Mouse (Mus musculus): ENCODE measurements around the gene Olfr1291-ps1. TPM values are rescaled to one million over a fixed set of nuclear protein-coding genes. Genes with fewer than 3 reads are reported as not detected.

Olfr1291-ps1 gene
- polyA plus RNA-seq (2015; fragmentation: Nextera tagmentation; extraction: Ambion mirVana): not detected in 2 replicates

DNA sequence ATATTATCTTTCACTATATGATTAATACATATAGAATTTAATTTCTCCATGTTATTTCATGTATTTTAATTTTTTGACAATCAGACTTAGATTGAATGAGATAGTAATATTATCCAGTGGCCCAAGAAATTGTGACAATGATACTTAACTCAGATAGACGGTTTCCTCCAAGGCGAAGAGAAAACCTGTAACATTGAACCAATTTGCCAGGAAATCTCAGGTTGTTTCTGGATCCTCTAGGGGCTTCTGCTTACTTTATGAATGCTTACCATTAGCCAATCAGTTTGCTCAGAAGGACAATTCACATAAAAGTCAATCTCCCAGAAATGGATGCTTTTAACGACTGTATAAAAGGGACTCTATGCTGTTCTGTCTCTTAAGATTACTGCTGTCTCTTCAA is at the start of gene Olfr1291-ps1:
Gene Olfr1291-ps1 (plus strand): TSS at position 301 of the 400 bp plus-strand sequence.
- H3K9me3 ChIP-seq: no peaks in the 10 kb centered on the region
- WGBS: 89% methylated on average over 3 of the region's 3 CpGs
- no peak within 1 kb of the TSS for H3K27ac ChIP-seq
- H3K27me3 ChIP-seq (replicated peaks): no peaks in the 10 kb centered on the region
- no peak within 1 kb of the TSS for H3K4me3 ChIP-seq
- no peaks in the 10 kb centered on the region for H3K36me3 ChIP-seq (replicated peaks)
- H3K4me1 ChIP-seq: no peaks in the 10 kb centered on the region
- ATAC-seq (replicated peaks): no peak
- H3K9ac ChIP-seq: no peak within 1 kb of the TSS
- H3K4me2 ChIP-seq: no peak within 1 kb of the TSS

DNA sequence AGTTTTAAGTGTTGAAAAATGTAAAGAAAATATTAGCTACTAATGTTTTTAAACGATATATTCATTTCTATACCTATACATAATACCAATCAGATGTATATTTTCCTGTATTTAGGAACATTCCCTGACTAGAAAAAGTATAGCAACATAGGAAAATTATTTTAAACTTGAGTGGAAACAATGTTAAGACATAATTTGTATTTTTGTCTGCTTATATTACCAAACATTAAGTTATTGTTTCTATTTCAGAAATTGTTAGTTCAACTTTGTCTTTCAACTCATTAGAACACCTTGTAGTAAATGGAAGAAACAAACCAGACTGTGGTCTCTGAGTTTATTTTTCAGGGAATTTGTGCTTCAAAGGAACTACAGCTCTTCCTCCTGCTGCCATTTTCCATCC is 48.1 kb upstream of the Olfr1291-ps1 start, which contains the start of gene Olfr1287:
Gene Olfr1287 (plus strand): TSS at position 301 of the 400 bp plus-strand sequence.
- no peak for ATAC-seq (replicated peaks)
- Histone ChIP-seq H3K4me3 (no peak within 1 kb of the TSS), H3K27me3 (replicated peaks) (no peaks in the 10 kb centered on the region), H3K4me2 (no peak within 1 kb of the TSS), H3K27ac (no peak within 1 kb of the TSS), H3K9ac (no peak within 1 kb of the TSS), H3K4me1 (no peaks in the 10 kb centered on the region), H3K36me3 (replicated peaks) (no peaks in the 10 kb centered on the region), H3K9me3 (no peaks in the 10 kb centered on the region)
- WGBS: 78% methylated on average over 1 of the region's 1 CpGs

DNA sequence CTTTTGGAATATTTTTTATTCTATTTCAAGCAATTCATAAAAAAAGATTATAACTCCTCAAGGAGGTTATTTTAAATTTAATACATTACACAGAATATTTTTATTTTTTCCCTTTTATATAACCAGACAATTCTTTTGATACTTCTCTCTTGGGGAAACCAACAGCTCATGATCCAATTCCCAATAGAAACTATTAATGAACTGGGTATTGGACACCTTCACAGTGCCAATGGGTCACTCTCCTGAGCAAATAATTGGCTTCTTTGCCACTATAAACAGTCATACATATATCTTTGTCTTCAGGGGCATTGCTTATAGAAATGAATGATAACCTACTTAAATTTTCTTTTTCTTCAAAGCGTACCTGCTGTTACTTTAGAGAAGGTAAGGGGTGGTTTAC is 23.2 kb upstream of the Olfr1291-ps1 start, which contains the start of gene Olfr1288:
Gene Olfr1288 (plus strand): TSS at position 301 of the 400 bp plus-strand sequence.
- no peak for ATAC-seq (replicated peaks)
- no peak within 1 kb of the TSS for H3K9ac ChIP-seq
- H3K4me3 ChIP-seq: no peak within 1 kb of the TSS
- no peaks in the 10 kb centered on the region for H3K27me3 ChIP-seq (replicated peaks)
- H3K4me2 ChIP-seq: no peak within 1 kb of the TSS
- H3K36me3 ChIP-seq (replicated peaks): no peaks in the 10 kb centered on the region
- 96% methylated on average over 1 of the region's 1 CpGs for WGBS
- H3K9me3 ChIP-seq: no peaks in the 10 kb centered on the region
- no peaks in the 10 kb centered on the region for H3K4me1 ChIP-seq
- no peak within 1 kb of the TSS for H3K27ac ChIP-seq

DNA sequence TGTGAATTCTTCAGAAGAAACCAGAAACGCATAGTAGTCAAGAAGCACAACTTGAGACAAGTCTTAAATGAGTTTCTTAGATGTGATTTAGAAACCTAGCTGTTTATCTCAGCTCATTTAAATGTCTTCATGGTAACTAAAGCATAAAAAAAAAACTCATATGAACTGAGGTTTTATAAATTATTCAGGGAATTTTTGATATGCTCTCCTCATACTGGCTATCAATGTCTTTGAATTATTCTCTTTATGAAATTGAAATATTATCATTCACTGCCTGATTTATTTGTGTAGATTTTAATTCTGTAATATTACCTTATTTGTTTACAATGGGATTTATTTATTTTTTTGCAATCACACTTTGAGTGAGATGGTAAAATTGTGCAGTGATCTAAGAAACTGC is 16.5 kb upstream of the Olfr1291-ps1 start, which contains the start of gene Olfr1289:
Gene Olfr1289 (plus strand): TSS at position 301 of the 400 bp plus-strand sequence.
- ATAC-seq (replicated peaks): no peak
- Histone ChIP-seq H3K9me3 (no peaks in the 10 kb centered on the region), H3K4me3 (no peak within 1 kb of the TSS), H3K27me3 (replicated peaks) (no peaks in the 10 kb centered on the region), H3K9ac (no peak within 1 kb of the TSS), H3K27ac (no peak within 1 kb of the TSS), H3K36me3 (replicated peaks) (no peaks in the 10 kb centered on the region), H3K4me2 (no peak within 1 kb of the TSS), H3K4me1 (no peaks in the 10 kb centered on the region)
- WGBS: 69% methylated on average over 1 of the region's 1 CpGs

DNA sequence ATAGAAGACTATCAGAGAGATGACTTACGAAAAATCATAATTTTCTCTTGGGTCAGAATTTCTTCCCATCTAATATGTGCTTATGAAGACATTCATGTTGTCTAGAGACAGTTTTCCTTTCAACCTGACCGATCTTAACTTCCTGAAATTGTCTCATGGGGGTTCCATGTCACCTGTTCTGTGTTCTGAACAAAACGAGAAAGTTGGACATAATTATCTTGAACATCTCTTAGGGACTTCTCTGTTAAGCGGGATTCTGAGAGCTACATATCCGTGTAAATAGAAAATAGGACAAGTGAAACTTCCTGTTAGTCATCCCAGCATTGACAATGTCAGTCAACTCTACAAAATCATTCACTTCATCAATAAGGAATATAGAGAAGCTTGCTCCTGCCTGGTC is 3.3 kb upstream of the Olfr1291-ps1 start, which contains the start of gene Olfr1290:
Gene Olfr1290 (minus strand): TSS at position 101 of the 400 bp plus-strand sequence.
- WGBS: 76% methylated on average over 5 of the region's 5 CpGs
- no peak for ATAC-seq (replicated peaks)
- H3K4me1 ChIP-seq: no peaks in the 10 kb centered on the region

DNA sequence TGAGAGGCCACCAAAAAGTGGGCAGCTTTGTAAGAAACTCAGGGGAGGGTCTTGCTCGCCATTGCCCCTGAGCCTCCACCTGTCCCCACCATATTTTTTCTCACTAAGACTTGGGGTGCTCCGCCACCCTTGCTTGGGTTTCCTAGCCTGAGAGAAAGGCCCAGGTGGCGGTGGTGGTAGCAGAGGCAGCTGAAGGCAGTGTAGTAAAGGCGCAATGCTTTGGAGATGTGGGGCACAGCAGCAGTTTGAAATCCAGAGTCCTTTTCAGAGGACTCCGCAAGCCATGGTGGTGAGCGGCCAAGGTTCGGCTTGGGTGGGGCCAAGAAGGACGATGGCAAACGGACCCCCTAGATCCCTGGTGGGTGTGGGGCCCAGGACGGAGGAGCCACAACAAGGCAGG is 20.5 kb downstream of the Olfr1291-ps1 start:
- Histone ChIP-seq H3K4me2 (no peak overlapping the region), H3K9ac (no peak overlapping the region), H3K9me3 (no peaks in the 10 kb centered on the region), H3K27me3 (replicated peaks) (no peaks in the 10 kb centered on the region), H3K4me1 (no peaks in the 10 kb centered on the region), H3K36me3 (replicated peaks) (no peaks in the 10 kb centered on the region), H3K4me3 (no peak overlapping the region), H3K27ac (no peak overlapping the region)
- WGBS: 91% methylated on average over 10 of the region's 10 CpGs
- no peak for ATAC-seq (replicated peaks)

More for the DNA sequence above, 3.3 kb upstream of the Olfr1291-ps1 start, which contains the start of gene Olfr1290:
- no peak within 1 kb of the TSS for H3K27ac ChIP-seq
- H3K36me3 ChIP-seq (replicated peaks): no peaks in the 10 kb centered on the region
- no peak within 1 kb of the TSS for H3K4me2 ChIP-seq
- H3K27me3 ChIP-seq (replicated peaks): no peaks in the 10 kb centered on the region
- no peak within 1 kb of the TSS for H3K4me3 ChIP-seq
- H3K9ac ChIP-seq: no peak within 1 kb of the TSS
- H3K9me3 ChIP-seq: no peaks in the 10 kb centered on the region

DNA sequence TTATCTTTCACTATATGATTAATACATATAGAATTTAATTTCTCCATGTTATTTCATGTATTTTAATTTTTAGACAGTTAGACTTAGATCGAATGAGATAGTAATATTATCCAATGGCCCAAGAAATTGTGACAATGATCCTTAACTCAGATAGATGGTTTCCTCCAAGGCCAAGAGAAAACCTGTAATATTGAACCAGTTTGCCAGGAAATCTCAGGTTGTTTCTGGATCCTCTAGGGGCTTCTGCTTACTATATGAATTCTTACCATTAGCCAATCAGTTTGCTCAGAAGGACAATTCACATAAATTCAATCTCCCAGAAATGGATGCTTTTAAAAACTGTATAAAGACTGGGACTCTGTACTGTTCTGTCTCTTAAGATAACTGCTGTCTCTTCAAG is 27.9 kb downstream of the Olfr1291-ps1 start, which contains the start of gene Olfr1293-ps:
Gene Olfr1293-ps (plus strand): TSS at position 301 of the 400 bp plus-strand sequence.
- no peak for ATAC-seq (replicated peaks)
- Histone ChIP-seq H3K9ac (no peak within 1 kb of the TSS), H3K27ac (no peak within 1 kb of the TSS), H3K4me3 (no peak within 1 kb of the TSS), H3K9me3 (no peaks in the 10 kb centered on the region), H3K4me2 (no peak within 1 kb of the TSS), H3K27me3 (replicated peaks) (no peaks in the 10 kb centered on the region), H3K4me1 (no peaks in the 10 kb centered on the region), H3K36me3 (replicated peaks) (no peaks in the 10 kb centered on the region)
- WGBS: 86% methylated on average over 1 of the region's 1 CpGs

DNA sequence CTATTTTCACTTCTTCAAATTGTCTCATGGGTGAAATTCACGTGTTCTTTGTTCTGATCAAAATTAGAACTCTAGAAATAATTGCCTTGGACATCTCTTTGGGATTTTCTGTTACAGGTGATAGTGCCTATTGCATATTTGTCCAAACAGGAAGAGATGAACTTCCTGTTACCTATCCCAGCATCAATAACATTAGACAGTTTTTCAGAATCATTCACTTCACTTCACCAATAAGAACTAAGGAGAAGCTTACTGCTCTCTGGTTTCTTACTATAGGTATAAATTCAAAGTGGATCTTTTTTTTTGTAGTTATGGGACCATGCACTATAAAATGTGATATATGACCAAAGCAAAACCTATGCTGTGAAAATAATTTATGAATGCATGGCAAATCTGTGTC is 43.2 kb downstream of the Olfr1291-ps1 start, which contains the start of gene Olfr1294:
Gene Olfr1294 (minus strand): TSS at position 101 of the 400 bp plus-strand sequence.
- H3K27me3 ChIP-seq (replicated peaks): no peaks in the 10 kb centered on the region
- no peak for ATAC-seq (replicated peaks)
- 53% methylated on average over 1 of the region's 1 CpGs for whole genome bisulfite sequencing
- no peaks in the 10 kb centered on the region for H3K9me3 ChIP-seq
- H3K36me3 ChIP-seq (replicated peaks): no peaks in the 10 kb centered on the region
- H3K4me3 ChIP-seq: no peak within 1 kb of the TSS
- no peak within 1 kb of the TSS for H3K9ac ChIP-seq
- no peaks in the 10 kb centered on the region for H3K4me1 ChIP-seq
- no peak within 1 kb of the TSS for H3K4me2 ChIP-seq
- no peak within 1 kb of the TSS for H3K27ac ChIP-seq

Other genes with a start within 250 kb of the Olfr1291-ps1 start
- not detected in 2 replicates for gene Olfr1276, start 242.7 kb upstream of the Olfr1291-ps1 start, polyA plus RNA-seq (2015; fragmentation: Nextera tagmentation; extraction: Ambion mirVana)
- not detected in 2 replicates for gene Olfr1277, start 223.1 kb upstream of the Olfr1291-ps1 start, polyA plus RNA-seq (2015; fragmentation: Nextera tagmentation; extraction: Ambion mirVana)
- gene Olfr1278, start 207.0 kb upstream of the Olfr1291-ps1 start, polyA plus RNA-seq (2015; fragmentation: Nextera tagmentation; extraction: Ambion mirVana): not detected in 2 replicates
- not detected in 2 replicates for gene Olfr1279, start 196.5 kb upstream of the Olfr1291-ps1 start, polyA plus RNA-seq (2015; fragmentation: Nextera tagmentation; extraction: Ambion mirVana)
- not detected in 2 replicates for gene Olfr1280, start 183.2 kb upstream of the Olfr1291-ps1 start, polyA plus RNA-seq (2015; fragmentation: Nextera tagmentation; extraction: Ambion mirVana)
- not detected in 2 replicates for gene Olfr1281, start 170.7 kb upstream of the Olfr1291-ps1 start, polyA plus RNA-seq (2015; fragmentation: Nextera tagmentation; extraction: Ambion mirVana)
- not detected in 2 replicates for gene Olfr1282, start 161.1 kb upstream of the Olfr1291-ps1 start, polyA plus RNA-seq (2015; fragmentation: Nextera tagmentation; extraction: Ambion mirVana)
- not detected in 2 replicates for gene Olfr1283, start 130.4 kb upstream of the Olfr1291-ps1 start, polyA plus RNA-seq (2015; fragmentation: Nextera tagmentation; extraction: Ambion mirVana)
- not detected in 2 replicates for gene Olfr1284, start 121.7 kb upstream of the Olfr1291-ps1 start, polyA plus RNA-seq (2015; fragmentation: Nextera tagmentation; extraction: Ambion mirVana)
- not detected in 2 replicates for gene Olfr1286, start 74.1 kb upstream of the Olfr1291-ps1 start, polyA plus RNA-seq (2015; fragmentation: Nextera tagmentation; extraction: Ambion mirVana)
- not detected in 2 replicates for gene Olfr1287, start 48.0 kb upstream of the Olfr1291-ps1 start, polyA plus RNA-seq (2015; fragmentation: Nextera tagmentation; extraction: Ambion mirVana)
- not detected in 2 replicates for gene Olfr1288, start 23.1 kb upstream of the Olfr1291-ps1 start, polyA plus RNA-seq (2015; fragmentation: Nextera tagmentation; extraction: Ambion mirVana)
- gene Olfr1289, start 16.4 kb upstream of the Olfr1291-ps1 start, polyA plus RNA-seq (2015; fragmentation: Nextera tagmentation; extraction: Ambion mirVana): not detected in 2 replicates
- gene Olfr1290, start 3.4 kb upstream of the Olfr1291-ps1 start, polyA plus RNA-seq (2015; fragmentation: Nextera tagmentation; extraction: Ambion mirVana): not detected in 2 replicates
- gene Olfr1293-ps, start 28.0 kb downstream of the Olfr1291-ps1 start, polyA plus RNA-seq (2015; fragmentation: Nextera tagmentation; extraction: Ambion mirVana): not detected in 2 replicates
- not detected in 2 replicates for gene Olfr1294, start 43.1 kb downstream of the Olfr1291-ps1 start, polyA plus RNA-seq (2015; fragmentation: Nextera tagmentation; extraction: Ambion mirVana)
- not detected in 2 replicates for gene Olfr1295, start 72.5 kb downstream of the Olfr1291-ps1 start, polyA plus RNA-seq (2015; fragmentation: Nextera tagmentation; extraction: Ambion mirVana)
- not detected in 2 replicates for gene Olfr1297, start 129.3 kb downstream of the Olfr1291-ps1 start, polyA plus RNA-seq (2015; fragmentation: Nextera tagmentation; extraction: Ambion mirVana)
- not detected in 2 replicates for gene Olfr1298, start 152.0 kb downstream of the Olfr1291-ps1 start, polyA plus RNA-seq (2015; fragmentation: Nextera tagmentation; extraction: Ambion mirVana)
- not detected in 2 replicates for gene Olfr1299, start 164.2 kb downstream of the Olfr1291-ps1 start, polyA plus RNA-seq (2015; fragmentation: Nextera tagmentation; extraction: Ambion mirVana)

Measured in midbrain, embryonic 15.5 days (tissue).